Mouse (Mus musculus): ENCODE measurements at regions not wholly inside any gene's neighbourhood (a gene's known extent, or its start where the extent isn't known, plus 50 kb on each side); places are given as distances from the start of the nearest gene placed in this dataset.
A peak's percentile ranks its signal among the peaks of the same experiment; 100 is the strongest.

- Histone ChIP-seq H3K27ac (replicated peaks; ENCODE audit: low read depth, low read length) (no peak overlapping the region), H3K9me3 (ENCODE audit: control insufficient read depth, low read length) (no peaks in the 10 kb centered on the region), H3K4me3 (replicated peaks; ENCODE audit: low read depth, low read length) (no peak overlapping the region), H3K4me2 (ENCODE audit: low read length) (no peak overlapping the region), H3K27me3 (ENCODE audit: control insufficient read depth, insufficient read depth, low read length) (no peaks in the 10 kb centered on the region), H3K4me1 (ENCODE audit: control insufficient read depth, insufficient read depth, low read length) (no peaks in the 10 kb centered on the region), H3K36me3 (ENCODE audit: control insufficient read depth, insufficient read depth, low read length) (no peaks in the 10 kb centered on the region), H3K9ac (replicated peaks; ENCODE audit: low read length) (no peak overlapping the region)
- ATAC-seq (ENCODE audit: low FRiP score, low TSS enrichment) (no peak), DNase-seq (peak; percentile 3)
- WGBS: 61% methylated on average over 1 of the region's 1 CpGs
Measured at GRCm38 (mm10) chr10:15441216-15441615, 723.2 kb upstream of the Gje1 start.

- H3K9me3 ChIP-seq (ENCODE audit: control insufficient read depth, low read length): no peaks in the 10 kb centered on the region
Measured at GRCm38 (mm10) chr10:15426746-15427145, 708.7 kb upstream of the Gje1 start.

GRCm38 (mm10) chr10:15406211-15406610 is 688.2 kb upstream of the Gje1 start:
- DNase-seq (peak; percentile 63), ATAC-seq (ENCODE audit: low FRiP score, low TSS enrichment) (no peak)
- no peaks in the 10 kb centered on the region for H3K9me3 ChIP-seq (ENCODE audit: control insufficient read depth, low read length)
- 0 out of 2 replicates have a peak, but pooled peaks cover 5% of the 10 kb centered on the region for H3K4me1 ChIP-seq (ENCODE audit: control insufficient read depth, insufficient read depth, low read length)
- no peak overlapping the region for H3K27ac ChIP-seq (replicated peaks; ENCODE audit: low read depth, low read length)
- no peaks in the 10 kb centered on the region for H3K36me3 ChIP-seq (ENCODE audit: control insufficient read depth, insufficient read depth, low read length)
- H3K9ac ChIP-seq (replicated peaks; ENCODE audit: low read length): no peak overlapping the region
- no peaks in the 10 kb centered on the region for H3K27me3 ChIP-seq (ENCODE audit: control insufficient read depth, insufficient read depth, low read length)
- H3K4me2 ChIP-seq (ENCODE audit: low read length): no peak overlapping the region
- no peak overlapping the region for H3K4me3 ChIP-seq (replicated peaks; ENCODE audit: low read depth, low read length)
- 13% methylated on average over 2 of the region's 2 CpGs for whole genome bisulfite sequencing

More at GRCm38 (mm10) chr10:15426746-15427145, 708.7 kb upstream of the Gje1 start:
- no peak overlapping the region for H3K4me3 ChIP-seq (replicated peaks; ENCODE audit: low read depth, low read length)
- H3K4me1 ChIP-seq (ENCODE audit: control insufficient read depth, insufficient read depth, low read length): no peaks in the 10 kb centered on the region
- no peak overlapping the region for H3K27ac ChIP-seq (replicated peaks; ENCODE audit: low read depth, low read length)
- H3K4me2 ChIP-seq (ENCODE audit: low read length): no peak overlapping the region
- no peak overlapping the region for H3K9ac ChIP-seq (replicated peaks; ENCODE audit: low read length)
- ATAC-seq (ENCODE audit: low FRiP score, low TSS enrichment) (no peak), DNase-seq (no peak)
- no peaks in the 10 kb centered on the region for H3K27me3 ChIP-seq (ENCODE audit: control insufficient read depth, insufficient read depth, low read length)
- H3K36me3 ChIP-seq (ENCODE audit: control insufficient read depth, insufficient read depth, low read length): no peaks in the 10 kb centered on the region
- WGBS: 91% methylated on average over 2 of the region's 2 CpGs

- Histone ChIP-seq H3K4me2 (ENCODE audit: low read length) (no peak overlapping the region), H3K9ac (replicated peaks; ENCODE audit: low read length) (no peak overlapping the region), H3K4me1 (ENCODE audit: control insufficient read depth, insufficient read depth, low read length) (0 out of 2 replicates have a peak, but pooled peaks cover 5% of the 10 kb centered on the region), H3K36me3 (ENCODE audit: control insufficient read depth, insufficient read depth, low read length) (no peaks in the 10 kb centered on the region), H3K27ac (replicated peaks; ENCODE audit: low read depth, low read length) (no peak overlapping the region), H3K4me3 (replicated peaks; ENCODE audit: low read depth, low read length) (no peak overlapping the region), H3K27me3 (ENCODE audit: control insufficient read depth, insufficient read depth, low read length) (no peaks in the 10 kb centered on the region), H3K9me3 (ENCODE audit: control insufficient read depth, low read length) (no peaks in the 10 kb centered on the region)
- WGBS: 2% methylated on average over 3 of the region's 3 CpGs
- ATAC-seq (ENCODE audit: low FRiP score, low TSS enrichment) (no peak), DNase-seq (peak; percentile 50)
Measured at GRCm38 (mm10) chr10:15405706-15406105, 687.7 kb upstream of the Gje1 start.

- Histone ChIP-seq H3K27ac (replicated peaks; ENCODE audit: low read depth, low read length) (no peak overlapping the region), H3K9me3 (ENCODE audit: control insufficient read depth, low read length) (no peaks in the 10 kb centered on the region), H3K9ac (replicated peaks; ENCODE audit: low read length) (no peak overlapping the region), H3K4me1 (ENCODE audit: control insufficient read depth, insufficient read depth, low read length) (no peaks in the 10 kb centered on the region), H3K36me3 (ENCODE audit: control insufficient read depth, insufficient read depth, low read length) (no peaks in the 10 kb centered on the region), H3K4me2 (ENCODE audit: low read length) (no peak overlapping the region), H3K27me3 (ENCODE audit: control insufficient read depth, insufficient read depth, low read length) (no peaks in the 10 kb centered on the region), H3K4me3 (replicated peaks; ENCODE audit: low read depth, low read length) (no peak overlapping the region)
- DNase-seq (no peak), ATAC-seq (ENCODE audit: low FRiP score, low TSS enrichment) (no peak)
Measured at GRCm38 (mm10) chr10:15399964-15400363, 682.0 kb upstream of the Gje1 start.

- DNase-seq (peak; percentile 50), ATAC-seq (ENCODE audit: low FRiP score, low TSS enrichment) (no peak)
- no peak overlapping the region for H3K4me2 ChIP-seq (ENCODE audit: low read length)
- no peaks in the 10 kb centered on the region for H3K4me1 ChIP-seq (ENCODE audit: control insufficient read depth, insufficient read depth, low read length)
- no peaks in the 10 kb centered on the region for H3K36me3 ChIP-seq (ENCODE audit: control insufficient read depth, insufficient read depth, low read length)
- WGBS: 56% methylated on average over 1 of the region's 1 CpGs
- H3K9me3 ChIP-seq (ENCODE audit: control insufficient read depth, low read length): no peaks in the 10 kb centered on the region
- H3K9ac ChIP-seq (replicated peaks; ENCODE audit: low read length): no peak overlapping the region
- H3K27me3 ChIP-seq (ENCODE audit: control insufficient read depth, insufficient read depth, low read length): no peaks in the 10 kb centered on the region
- no peak overlapping the region for H3K27ac ChIP-seq (replicated peaks; ENCODE audit: low read depth, low read length)
- H3K4me3 ChIP-seq (replicated peaks; ENCODE audit: low read depth, low read length): no peak overlapping the region
Measured at GRCm38 (mm10) chr10:15397114-15397513, 679.1 kb upstream of the Gje1 start.

- Histone ChIP-seq H3K4me2 (ENCODE audit: low read length) (no peak overlapping the region), H3K27ac (replicated peaks; ENCODE audit: low read depth, low read length) (no peak overlapping the region), H3K9ac (replicated peaks; ENCODE audit: low read length) (no peak overlapping the region), H3K27me3 (ENCODE audit: control insufficient read depth, insufficient read depth, low read length) (no peaks in the 10 kb centered on the region), H3K36me3 (ENCODE audit: control insufficient read depth, insufficient read depth, low read length) (no peaks in the 10 kb centered on the region), H3K4me1 (ENCODE audit: control insufficient read depth, insufficient read depth, low read length) (no peaks in the 10 kb centered on the region), H3K9me3 (ENCODE audit: control insufficient read depth, low read length) (no peaks in the 10 kb centered on the region), H3K4me3 (replicated peaks; ENCODE audit: low read depth, low read length) (no peak overlapping the region)
- DNase-seq: no peak
- 77% methylated on average over 2 of the region's 2 CpGs for WGBS
- no peak for ATAC-seq (ENCODE audit: low FRiP score, low TSS enrichment)
Measured at GRCm38 (mm10) chr10:15395295-15395694, 677.3 kb upstream of the Gje1 start.

- 76% methylated on average over 5 of the region's 5 CpGs for WGBS
- DNase-seq (peak; percentile 5), ATAC-seq (ENCODE audit: low FRiP score, low TSS enrichment) (no peak)
- H3K4me3 ChIP-seq (replicated peaks; ENCODE audit: low read depth, low read length): no peak overlapping the region
- no peaks in the 10 kb centered on the region for H3K4me1 ChIP-seq (ENCODE audit: control insufficient read depth, insufficient read depth, low read length)
- H3K27ac ChIP-seq (replicated peaks; ENCODE audit: low read depth, low read length): no peak overlapping the region
- H3K36me3 ChIP-seq (ENCODE audit: control insufficient read depth, insufficient read depth, low read length): no peaks in the 10 kb centered on the region
- no peaks in the 10 kb centered on the region for H3K27me3 ChIP-seq (ENCODE audit: control insufficient read depth, insufficient read depth, low read length)
- H3K4me2 ChIP-seq (ENCODE audit: low read length): no peak overlapping the region
- no peaks in the 10 kb centered on the region for H3K9me3 ChIP-seq (ENCODE audit: control insufficient read depth, low read length)
- no peak overlapping the region for H3K9ac ChIP-seq (replicated peaks; ENCODE audit: low read length)
Measured at GRCm38 (mm10) chr10:15392027-15392816, 674.2 kb upstream of the Gje1 start.

- no peaks in the 10 kb centered on the region for H3K9me3 ChIP-seq (ENCODE audit: control insufficient read depth, low read length)
Measured at GRCm38 (mm10) chr10:15373571-15373970, 655.6 kb upstream of the Gje1 start.

More at GRCm38 (mm10) chr10:15373571-15373970, 655.6 kb upstream of the Gje1 start:
- no peaks in the 10 kb centered on the region for H3K4me1 ChIP-seq (ENCODE audit: control insufficient read depth, insufficient read depth, low read length)
- H3K36me3 ChIP-seq (ENCODE audit: control insufficient read depth, insufficient read depth, low read length): no peaks in the 10 kb centered on the region
- H3K4me3 ChIP-seq (replicated peaks; ENCODE audit: low read depth, low read length): no peak overlapping the region
- H3K4me2 ChIP-seq (ENCODE audit: low read length): no peak overlapping the region
- no peak for DNase-seq
- ATAC-seq (ENCODE audit: low FRiP score, low TSS enrichment): no peak
- no peak overlapping the region for H3K27ac ChIP-seq (replicated peaks; ENCODE audit: low read depth, low read length)
- no peaks in the 10 kb centered on the region for H3K27me3 ChIP-seq (ENCODE audit: control insufficient read depth, insufficient read depth, low read length)
- 93% methylated on average over 3 of the region's 3 CpGs for WGBS
- no peak overlapping the region for H3K9ac ChIP-seq (replicated peaks; ENCODE audit: low read length)
